Mouse (Mus musculus) T-helper 2 cell (primary cell): ENCODE measurements around the gene Rab6a.
"Not testable (repeated sequence)": the region's sequence is repeated elsewhere in the genome, so short reads cannot be mapped to it uniquely, and the experiment has no call there.

Experiments
- in situ Hi-C: fragments of 300-600 bp; cut with MboI, MseI; formaldehyde crosslinking; loops from one replicate; pipeline ENCODE4 v1.15.1; 2025; ENCODE audit warnings: high pct_unique_total_duplicates

The Rab6a gene

GRCm38 (mm10) chr7:100607214-100608129 is at the start of gene Rab6a:
Gene Rab6a, plus strand, starts transcription at chr7:100607410.
- in situ Hi-C loops = no loop called here

DNA sequence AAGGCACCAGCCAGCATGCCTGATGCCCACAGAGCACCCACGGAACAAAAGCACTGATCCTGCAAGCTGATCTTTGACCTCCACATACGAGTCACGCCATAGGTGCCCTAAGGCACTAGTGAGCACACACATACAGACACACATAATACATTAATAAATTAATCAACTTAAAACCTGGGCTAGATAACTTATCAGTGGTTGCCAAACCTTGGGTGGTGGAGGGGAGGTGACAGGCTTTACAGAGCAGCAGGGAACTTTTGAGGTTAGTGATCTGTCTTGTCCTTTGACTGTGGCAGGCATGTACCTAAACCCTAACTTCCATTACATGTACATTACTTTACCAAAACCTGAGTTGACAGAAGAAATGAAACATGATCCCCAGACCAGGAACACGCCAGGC is 47.9 kb upstream of the Rab6a start:
- in situ Hi-C loops = no loop called here

DNA sequence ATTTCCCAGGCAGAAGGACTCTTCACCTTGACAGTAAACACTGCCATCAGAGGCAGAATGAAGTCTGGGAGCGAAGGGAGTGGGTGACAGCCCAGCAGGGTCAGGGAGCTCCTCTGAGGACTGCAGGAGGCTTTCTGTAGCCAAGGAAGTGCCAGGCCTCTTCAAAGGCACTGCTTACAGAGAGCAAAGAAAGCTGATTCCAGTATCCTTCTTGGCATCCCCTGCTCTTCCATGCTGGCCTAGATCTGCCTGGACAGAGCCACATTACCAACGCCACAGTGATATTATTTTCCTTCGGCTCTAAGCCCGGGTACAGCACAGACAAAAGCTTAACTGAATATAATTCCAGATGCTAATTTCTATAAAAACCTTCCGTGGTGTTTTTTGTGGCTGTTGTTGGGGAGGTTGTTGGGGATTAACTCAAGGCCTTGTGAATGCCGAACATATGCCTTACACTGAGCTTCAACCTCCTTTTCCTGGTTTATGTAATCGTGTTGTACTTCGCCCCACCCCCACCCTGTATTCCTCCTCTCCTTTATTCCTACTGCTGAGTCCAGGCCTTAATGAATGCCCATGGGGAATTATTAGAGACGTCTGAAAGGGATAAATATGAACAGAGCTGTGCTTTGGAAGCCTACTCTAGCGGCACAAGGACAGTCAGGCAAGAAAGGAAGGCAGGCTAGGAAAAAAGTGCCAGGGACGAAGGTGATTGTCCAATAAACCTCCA is 45.2 kb upstream of the Rab6a start:
- in situ Hi-C loops = no loop called here

GRCm38 (mm10) chr7:100567238-100567637 is 40.0 kb upstream of the Rab6a start:
- in situ Hi-C loops = not testable (repeated sequence)

GRCm38 (mm10) chr7:100569907-100570306 is 37.3 kb upstream of the Rab6a start:
- in situ Hi-C loops = no loop called here

GRCm38 (mm10) chr7:100570930-100571715 is 36.1 kb upstream of the Rab6a start:
- in situ Hi-C loops = no loop called here

DNA sequence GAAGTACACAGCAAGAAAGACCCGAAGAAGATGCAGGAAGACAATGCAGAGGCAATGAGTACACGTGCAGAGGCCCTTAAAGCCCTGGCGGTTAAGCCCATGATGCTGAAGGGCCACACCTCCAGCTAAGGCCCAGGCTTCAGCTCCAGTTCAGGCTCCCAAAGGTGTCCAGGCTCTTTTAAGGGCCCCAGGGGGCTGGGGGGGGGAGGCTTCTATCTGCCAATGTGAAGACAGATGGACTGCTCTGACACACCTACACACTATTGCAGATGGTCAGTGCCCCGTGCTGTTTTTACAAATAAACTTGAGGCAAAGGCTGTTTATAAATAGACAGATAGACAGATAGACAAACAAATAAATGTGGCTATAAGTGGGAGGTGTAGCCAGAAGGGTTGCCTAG is 35.1 kb upstream of the Rab6a start:
- in situ Hi-C loops = no loop called here

- in situ Hi-C loops = no loop called here
Observed at GRCm38 (mm10) chr7:100572704-100573103, 34.5 kb upstream of the Rab6a start.

- in situ Hi-C loops = no loop called here
Observed at GRCm38 (mm10) chr7:100578794-100579193, 28.4 kb upstream of the Rab6a start.

GRCm38 (mm10) chr7:100582235-100582634 is 25.0 kb upstream of the Rab6a start:
- in situ Hi-C loops = no loop called here

DNA sequence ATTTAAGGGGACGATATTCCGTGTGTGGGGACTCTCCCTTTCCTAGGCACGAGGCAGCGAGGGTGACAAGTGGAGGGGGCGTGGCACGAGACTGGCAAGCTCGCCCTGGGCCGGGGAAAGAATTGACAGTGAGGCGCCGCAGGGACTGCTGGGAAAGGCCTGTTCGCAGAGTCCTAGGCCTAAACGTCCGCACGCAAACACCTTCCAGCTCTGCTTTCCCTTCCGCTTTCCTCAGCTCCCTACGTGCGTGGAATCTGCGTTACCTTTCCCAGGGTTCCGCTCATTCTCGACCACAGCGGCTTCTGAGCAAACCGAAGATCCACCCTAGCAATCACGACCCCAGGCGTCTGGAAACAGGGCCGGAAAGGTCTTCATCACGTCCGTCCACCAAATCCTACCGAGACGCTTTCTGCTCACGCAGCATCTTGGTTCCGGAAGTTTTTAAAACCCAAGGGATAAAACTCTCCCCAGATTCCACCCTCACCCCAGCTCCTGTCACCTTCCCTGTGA is 24.4 kb upstream of the Rab6a start:
- in situ Hi-C loops = no loop called here

GRCm38 (mm10) chr7:100589816-100590215 is 17.4 kb upstream of the Rab6a start:
- in situ Hi-C loops = no loop called here

GRCm38 (mm10) chr7:100590504-100590844 is 16.7 kb upstream of the Rab6a start:
- in situ Hi-C loops = no loop called here

DNA sequence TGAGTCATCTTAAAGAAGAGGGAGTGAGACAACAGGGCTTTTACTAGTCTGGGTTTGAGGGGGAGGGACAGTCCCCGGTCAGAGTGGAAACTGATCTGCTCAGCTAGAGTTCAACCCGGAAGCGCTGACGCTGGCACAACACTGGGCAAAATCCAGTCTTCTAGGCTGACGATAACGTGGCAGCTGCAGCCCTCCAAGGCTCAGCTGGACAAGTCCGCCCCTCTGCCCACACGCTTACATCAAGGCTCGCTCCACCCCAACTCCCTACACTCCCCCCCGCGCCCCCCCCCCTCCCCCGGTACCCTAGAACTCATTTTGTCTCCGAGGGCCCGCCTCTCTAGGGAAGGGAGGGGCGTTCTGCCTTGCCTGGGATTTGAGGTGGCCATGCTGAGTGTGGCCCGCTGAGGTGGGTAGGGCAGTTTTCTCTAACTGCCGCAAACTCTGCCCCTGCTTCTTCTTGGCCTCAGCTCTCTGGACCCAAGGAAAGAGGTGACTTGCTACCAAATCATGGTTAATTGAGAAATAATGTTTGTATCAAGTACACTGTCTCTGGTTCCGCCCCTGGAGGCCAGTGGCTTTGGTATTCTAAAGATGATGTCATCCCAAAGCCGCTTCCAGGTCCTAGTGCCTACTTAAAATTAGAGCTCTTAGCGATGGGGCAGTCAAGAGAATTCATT is 16.2 kb upstream of the Rab6a start:
- in situ Hi-C loops = no loop called here

DNA sequence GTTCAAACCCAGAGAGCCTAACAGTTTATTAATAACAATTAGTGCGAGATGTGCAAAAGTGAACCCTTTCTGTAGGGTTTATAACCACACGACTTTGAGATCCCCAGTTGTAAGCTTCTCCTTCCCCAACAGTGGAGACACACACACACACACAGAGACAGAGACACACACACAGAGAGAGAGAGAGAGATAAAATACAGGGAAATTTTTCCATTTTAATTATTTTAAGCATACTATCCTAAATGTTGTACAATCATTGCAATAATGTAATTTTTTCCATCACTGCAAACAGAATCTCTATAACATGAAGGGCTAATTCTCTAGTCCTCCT is 15.7 kb upstream of the Rab6a start:
- in situ Hi-C loops = no loop called here

GRCm38 (mm10) chr7:100593349-100593748 is 13.9 kb upstream of the Rab6a start:
- in situ Hi-C loops = no loop called here

DNA sequence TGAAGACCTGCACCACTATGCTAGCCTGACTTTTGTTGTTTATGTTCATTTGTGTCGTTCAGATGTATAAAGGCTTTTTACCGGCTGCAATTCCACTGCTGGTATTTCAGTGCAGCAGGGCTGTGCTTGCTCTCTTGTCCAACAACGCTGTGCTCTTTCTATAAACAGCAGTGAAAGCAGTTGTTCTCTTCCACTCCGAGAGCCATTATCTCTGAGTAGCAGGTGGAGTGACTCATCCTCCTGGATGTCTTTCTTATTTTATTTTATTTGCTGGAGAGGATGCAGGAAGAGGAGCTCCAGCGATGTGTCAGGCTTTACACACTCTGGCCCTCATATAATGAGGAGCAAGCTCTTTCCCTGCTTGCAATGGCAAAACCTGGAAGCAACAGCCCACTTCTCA is 7.0 kb upstream of the Rab6a start:
- in situ Hi-C loops = no loop called here

DNA sequence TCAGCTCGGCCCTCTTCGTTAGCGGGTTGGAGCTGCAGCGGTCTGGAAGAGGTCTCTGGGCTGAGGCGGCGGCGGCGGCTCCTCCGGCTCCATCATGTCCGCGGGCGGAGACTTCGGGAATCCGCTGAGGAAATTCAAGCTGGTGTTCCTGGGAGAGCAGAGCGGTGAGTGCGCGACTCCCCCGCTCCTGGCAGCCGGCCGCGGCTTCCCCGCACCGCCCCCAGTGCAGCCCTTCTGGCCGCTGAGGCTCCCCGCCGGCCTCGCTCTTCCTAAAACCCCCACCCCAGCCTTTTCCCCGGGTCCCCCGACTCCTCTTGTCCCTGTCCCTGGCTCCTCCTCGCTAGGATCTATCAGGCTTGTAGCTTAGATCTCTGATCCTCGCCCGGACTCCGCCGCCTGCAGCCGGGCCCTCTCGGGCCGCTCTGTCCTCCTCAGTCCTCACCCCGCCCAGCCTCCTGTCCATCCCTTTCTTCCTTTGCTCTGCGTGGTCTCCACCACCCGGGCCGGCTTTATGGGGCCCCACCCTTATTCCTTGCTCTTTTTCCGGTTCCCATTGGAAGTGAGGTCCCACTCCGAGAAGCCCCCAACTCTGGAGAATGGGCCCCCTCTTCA is 1.0 kb downstream of the Rab6a start, which contains the start of gene Mrpl48:
Gene Mrpl48, minus strand, starts transcription at position 172 of the 612 bp plus-strand sequence.
- in situ Hi-C loops = no loop called here

GRCm38 (mm10) chr7:100608910-100609309 is 1.7 kb downstream of the Rab6a start:
- in situ Hi-C loops = no loop called here

GRCm38 (mm10) chr7:100616121-100616857 is 9.1 kb downstream of the Rab6a start:
- in situ Hi-C loops = no loop called here
